Mouse (Mus musculus): Measurements from ENCODE around the gene Trim52.

DNA sequence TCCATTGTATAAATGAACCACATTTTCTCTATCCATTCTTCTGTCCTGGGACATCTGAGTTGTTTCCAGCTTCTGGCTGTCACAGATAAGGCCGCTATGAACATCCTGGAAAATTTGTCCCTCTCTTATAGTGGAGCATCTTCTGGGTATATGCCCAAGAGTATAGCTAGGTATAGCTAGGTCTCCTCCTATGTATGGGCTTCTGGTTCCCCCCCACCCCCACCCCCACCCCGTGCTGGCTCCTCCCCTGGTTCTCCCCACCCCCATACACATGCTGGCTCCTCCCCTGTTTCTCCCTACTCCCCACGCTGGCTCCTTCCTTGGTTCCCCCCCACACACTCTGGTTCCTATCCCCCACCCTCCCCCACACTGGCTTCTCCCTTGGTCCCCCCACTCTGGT is 78.0 kb downstream of the Trim52 start:
- TF ChIP-seq MAZ (IDR thresholded peaks at IDR 0.05; ENCODE audit: low read depth, low read length), result no peak
- TF ChIP-seq SIN3A (IDR thresholded peaks at IDR 0.05; ENCODE audit: low read length), result no peak
- no peak for TF ChIP-seq CTCF (conservative IDR thresholded peaks at IDR 0.05 in 1 of 2, IDR thresholded peaks at IDR 0.05 in 1 of 2; ENCODE audit: low read depth in 2 of 2, low read length in 2 of 2)
- no peak for TF ChIP-seq JUND (conservative IDR thresholded peaks at IDR 0.05; ENCODE audit: low read depth, low read length)
- TF ChIP-seq RAD21 (IDR thresholded peaks at IDR 0.05; ENCODE audit: low read depth, low read length), result no peak
- no peak for TF ChIP-seq POLR2A (IDR thresholded peaks at IDR 0.05; ENCODE audit: low read depth, low read length)
- TF ChIP-seq MYC (IDR thresholded peaks at IDR 0.05; ENCODE audit: low read depth, low read length), result no peak
